Mouse (Mus musculus): Measurements from ENCODE around the gene Gkn2. TPM values are rescaled to one million over a fixed set of nuclear protein-coding genes. Genes with fewer than 3 reads are reported as not detected.

The Gkn2 gene
- polyA plus RNA-seq, 1 experiment = not detected

DNA sequence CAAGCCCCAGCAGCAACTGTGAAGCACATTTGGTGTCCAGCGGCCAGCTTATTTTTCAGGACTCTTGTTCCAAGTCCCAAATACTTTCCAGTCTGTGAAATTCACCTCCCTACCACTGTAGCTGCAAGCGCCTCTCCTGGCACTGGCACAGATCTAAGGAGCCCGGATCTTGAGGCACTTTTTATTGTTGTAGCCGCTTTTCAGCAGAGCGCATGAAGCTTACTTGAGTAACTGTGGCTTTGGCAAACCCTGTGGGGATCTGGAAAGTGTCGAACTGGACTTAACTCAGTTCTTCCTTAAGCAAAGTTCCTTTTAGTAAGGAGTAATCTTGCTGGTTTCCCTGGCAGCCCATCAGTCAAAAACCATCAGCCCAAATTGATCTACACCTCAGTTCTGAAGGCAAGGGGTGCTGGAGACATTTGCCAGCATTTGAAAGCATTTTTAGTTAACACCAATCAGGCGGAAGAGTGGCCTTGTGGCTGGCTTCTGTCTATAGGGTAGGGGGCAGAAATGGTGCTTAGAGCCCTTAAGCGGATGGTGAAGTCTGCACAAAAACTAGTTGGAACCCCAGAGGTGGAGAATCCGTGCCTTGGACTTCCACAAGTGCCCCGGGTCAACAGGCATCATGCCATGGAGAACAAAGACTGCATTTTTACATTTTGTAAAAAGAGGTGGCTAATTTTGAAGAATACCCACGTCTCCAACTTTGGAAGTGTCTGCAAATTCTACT is 38.6 kb upstream of the Gkn2 start:
- Histone ChIP-seq H3K79me3 (ENCODE audit: low read depth) (peaks cover 2% of the 10 kb centered on the region), H3K79me2 (ENCODE audit: control insufficient read depth, insufficient read depth) (peaks cover 15% of the 10 kb centered on the region), H3ac (ENCODE audit: control insufficient read depth, insufficient read length, low read depth) (peak overlapping the region; percentile 78), H3K36me3 (ENCODE audit: control insufficient read depth, insufficient read depth) (no peaks in the 10 kb centered on the region), H3K4me3 (ENCODE audit: insufficient read depth, poor library complexity, severe bottlenecking) (peak overlapping the region; percentile 51), H3K27me3 (ENCODE audit: control insufficient read depth, insufficient read depth, insufficient read length) (no peaks in the 10 kb centered on the region)
- TF ChIP-seq USF1 (IDR thresholded peaks at IDR 0.05; ENCODE audit: low read depth) (no peak), MYOD1 (IDR thresholded peaks at IDR 0.05; ENCODE audit: control insufficient read depth, insufficient read length, low read depth) (no peak), MAX (IDR thresholded peaks at IDR 0.05) (no peak)

DNA sequence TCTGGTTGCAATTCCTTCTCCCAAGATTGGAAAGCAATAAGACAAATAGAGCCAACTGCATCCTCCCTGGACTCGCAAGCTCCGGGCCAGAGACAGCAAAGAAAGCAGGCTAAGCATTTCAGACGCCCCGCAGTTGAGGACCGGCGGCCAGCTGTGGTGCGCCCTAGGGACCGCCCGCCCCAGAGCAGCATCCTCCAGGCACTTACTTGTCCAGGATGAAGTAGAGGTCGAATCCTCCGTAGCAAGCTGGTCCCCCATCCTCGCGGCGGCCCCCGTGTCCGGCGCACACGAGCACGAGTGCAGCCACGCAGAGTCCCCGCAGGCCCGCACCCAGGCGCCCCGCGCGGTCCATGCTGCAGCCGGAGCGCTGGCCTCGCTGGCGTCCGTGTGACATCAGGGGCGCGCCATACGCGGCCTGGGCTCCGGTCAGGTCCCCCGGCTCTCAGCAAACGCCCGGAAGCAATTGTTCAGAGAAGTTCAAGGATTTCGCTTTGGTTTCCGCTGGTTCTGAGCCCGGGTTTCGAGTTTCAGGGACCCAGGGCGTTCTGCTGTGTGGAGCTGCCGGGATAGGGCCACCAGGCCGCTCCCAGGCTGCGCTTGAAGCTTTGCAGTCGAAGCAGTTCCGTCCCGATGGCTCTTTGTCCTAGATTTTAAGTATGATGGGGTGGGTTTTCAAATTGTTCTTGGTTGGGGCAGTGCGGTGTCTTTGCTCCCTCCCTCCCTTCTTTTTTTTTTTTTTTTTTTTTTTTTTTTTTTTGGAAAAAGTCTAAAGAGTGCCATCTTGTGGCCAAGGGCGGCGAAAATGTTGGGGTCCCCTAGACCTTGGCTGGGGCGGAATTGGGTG is 37.8 kb upstream of the Gkn2 start, which contains the start of gene Antxr1:
Gene Antxr1 (minus strand): TSS at position 731 of the 844 bp plus-strand sequence.
- TF ChIP-seq CTCF (IDR thresholded peaks at IDR 0.05; ENCODE audit: control insufficient read depth, insufficient read depth, insufficient read length) (peak; percentile 7), USF1 (IDR thresholded peaks at IDR 0.05; ENCODE audit: low read depth) (no peak)
- peak within 1 kb of the TSS; percentile 78 for H3ac ChIP-seq (ENCODE audit: control insufficient read depth, insufficient read length, low read depth)
- H3K4me3 ChIP-seq (ENCODE audit: insufficient read depth, poor library complexity, severe bottlenecking) = peak within 1 kb of the TSS; percentile 51
- H3K27me3 ChIP-seq (ENCODE audit: control insufficient read depth, insufficient read depth, insufficient read length) = no peaks in the 10 kb centered on the region
- H3K79me3 ChIP-seq (ENCODE audit: low read depth) = peaks cover 2% of the 10 kb centered on the region
- peaks cover 11% of the 10 kb centered on the region for H3K79me2 ChIP-seq (ENCODE audit: control insufficient read depth, insufficient read depth)
- no peaks in the 10 kb centered on the region for H3K36me3 ChIP-seq (ENCODE audit: control insufficient read depth, insufficient read depth)

DNA sequence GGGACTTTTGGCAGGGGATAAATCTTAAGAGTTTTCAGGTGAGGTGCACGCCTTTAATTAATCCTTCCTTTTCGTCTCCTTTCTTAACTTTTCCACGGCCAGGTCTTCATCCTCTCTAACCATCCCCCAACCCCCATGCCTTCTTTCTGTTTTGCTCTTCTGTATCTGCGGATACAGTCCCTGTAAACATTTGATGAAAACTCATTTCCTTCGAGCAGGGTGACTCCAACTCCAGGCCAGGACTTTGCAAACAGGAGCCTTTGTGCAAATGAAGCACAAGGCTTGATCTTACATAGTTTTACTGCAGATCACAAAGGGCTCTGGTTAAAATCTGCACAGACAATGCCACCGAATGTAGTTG is 37.2 kb upstream of the Gkn2 start:
- H3K4me3 ChIP-seq (ENCODE audit: insufficient read depth, poor library complexity, severe bottlenecking) = peak overlapping the region; percentile 51
- H3K36me3 ChIP-seq (ENCODE audit: control insufficient read depth, insufficient read depth) = no peaks in the 10 kb centered on the region
- peaks cover 2% of the 10 kb centered on the region for H3K79me3 ChIP-seq (ENCODE audit: low read depth)
- no peak overlapping the region for H3ac ChIP-seq (ENCODE audit: control insufficient read depth, insufficient read length, low read depth)
- peaks cover 11% of the 10 kb centered on the region for H3K79me2 ChIP-seq (ENCODE audit: control insufficient read depth, insufficient read depth)
- no peak for TF ChIP-seq CEBPB (IDR thresholded peaks at IDR 0.05; ENCODE audit: low read depth)
- TF ChIP-seq MYOD1 (IDR thresholded peaks at IDR 0.05; ENCODE audit: control insufficient read depth, insufficient read length, low read depth) = no peak
- TF ChIP-seq MAX (IDR thresholded peaks at IDR 0.05) = no peak
- no peak for TF ChIP-seq FOSL1 (IDR thresholded peaks at IDR 0.05; ENCODE audit: insufficient read depth, low read length, poor library complexity, severe bottlenecking)
- TF ChIP-seq CTCF (IDR thresholded peaks at IDR 0.05; ENCODE audit: control insufficient read depth, insufficient read depth, insufficient read length) = no peak
- no peaks in the 10 kb centered on the region for H3K27me3 ChIP-seq (ENCODE audit: control insufficient read depth, insufficient read depth, insufficient read length)

DNA sequence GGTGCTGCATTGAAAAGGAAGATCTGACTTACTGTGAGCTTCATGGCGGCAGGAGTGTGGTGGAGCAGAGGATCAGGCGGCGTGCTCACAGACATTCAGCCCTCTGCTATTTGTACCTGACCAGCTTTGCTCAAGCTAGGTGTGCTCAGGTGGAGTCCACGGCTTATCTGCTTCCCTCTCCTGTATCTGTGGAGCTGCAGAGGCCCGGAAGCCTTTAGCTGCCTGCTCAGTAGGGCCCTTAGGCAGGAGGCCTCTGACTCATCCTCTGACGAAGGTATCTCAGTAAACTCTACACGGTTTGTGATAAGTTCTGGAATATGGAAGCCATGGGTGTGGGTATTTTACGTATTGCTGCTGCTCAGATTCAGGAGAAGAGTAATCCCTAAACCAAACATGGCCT is 22.3 kb upstream of the Gkn2 start, which contains the start of gene Gkn1:
Gene Gkn1 (minus strand): TSS at position 114 of the 400 bp plus-strand sequence.
- H3K79me3 ChIP-seq (ENCODE audit: low read depth) = no peaks in the 10 kb centered on the region
- TF ChIP-seq MYOG (IDR thresholded peaks at IDR 0.05; ENCODE audit: control insufficient read depth, extremely low read depth, insufficient read length) = no peak
- no peak for TF ChIP-seq USF1 (IDR thresholded peaks at IDR 0.05; ENCODE audit: low read depth)
- no peak for TF ChIP-seq MAX (IDR thresholded peaks at IDR 0.05)
- TF ChIP-seq CEBPB (IDR thresholded peaks at IDR 0.05; ENCODE audit: low read depth) = no peak
- TF ChIP-seq CTCF (IDR thresholded peaks at IDR 0.05; ENCODE audit: control insufficient read depth, insufficient read depth, insufficient read length) = no peak
- TF ChIP-seq MYOD1 (IDR thresholded peaks at IDR 0.05; ENCODE audit: control insufficient read depth, insufficient read length, low read depth) = no peak
- TF ChIP-seq FOSL1 (IDR thresholded peaks at IDR 0.05; ENCODE audit: insufficient read depth, low read length, poor library complexity, severe bottlenecking) = no peak
- H3K36me3 ChIP-seq (ENCODE audit: control insufficient read depth, insufficient read depth) = no peaks in the 10 kb centered on the region
- H3K4me3 ChIP-seq (ENCODE audit: insufficient read depth, poor library complexity, severe bottlenecking) = no peak within 1 kb of the TSS
- no peaks in the 10 kb centered on the region for H3K79me2 ChIP-seq (ENCODE audit: control insufficient read depth, insufficient read depth)
- no peak within 1 kb of the TSS for H3ac ChIP-seq (ENCODE audit: control insufficient read depth, insufficient read length, low read depth)
- H3K27me3 ChIP-seq (ENCODE audit: control insufficient read depth, insufficient read depth, insufficient read length) = peaks cover 11% of the 10 kb centered on the region

DNA sequence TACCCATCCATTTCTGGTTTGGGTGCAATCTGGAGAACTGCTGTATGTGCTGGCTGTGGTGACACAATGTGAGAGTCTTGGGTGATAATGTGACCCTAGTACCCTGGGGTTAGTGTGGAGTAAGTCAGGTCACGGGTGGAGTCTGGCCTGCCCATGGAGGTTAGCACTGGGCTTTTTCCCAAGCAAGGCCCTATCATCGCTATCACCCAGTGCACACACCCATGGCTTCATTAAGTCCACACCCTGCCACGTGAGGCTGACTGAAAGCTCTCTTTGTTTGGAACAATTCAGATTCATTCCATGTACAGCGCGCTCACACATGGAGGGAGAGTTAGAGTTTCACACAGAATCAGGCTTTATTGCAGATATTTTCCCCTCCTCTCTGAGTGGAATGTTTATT is 18.7 kb upstream of the Gkn2 start:
- no peak overlapping the region for H3K4me3 ChIP-seq (ENCODE audit: insufficient read depth, poor library complexity, severe bottlenecking)
- no peaks in the 10 kb centered on the region for H3K79me3 ChIP-seq (ENCODE audit: low read depth)
- H3K27me3 ChIP-seq (ENCODE audit: control insufficient read depth, insufficient read depth, insufficient read length) = no peaks in the 10 kb centered on the region
- H3K79me2 ChIP-seq (ENCODE audit: control insufficient read depth, insufficient read depth) = no peaks in the 10 kb centered on the region
- H3ac ChIP-seq (ENCODE audit: control insufficient read depth, insufficient read length, low read depth) = no peak overlapping the region
- TF ChIP-seq CEBPB (IDR thresholded peaks at IDR 0.05; ENCODE audit: low read depth) = no peak
- no peak for TF ChIP-seq USF1 (IDR thresholded peaks at IDR 0.05; ENCODE audit: low read depth)
- no peak for TF ChIP-seq MYOG (IDR thresholded peaks at IDR 0.05; ENCODE audit: control insufficient read depth, extremely low read depth, insufficient read length)
- no peak for TF ChIP-seq MYOD1 (IDR thresholded peaks at IDR 0.05; ENCODE audit: control insufficient read depth, insufficient read length, low read depth)
- no peak for TF ChIP-seq FOSL1 (IDR thresholded peaks at IDR 0.05; ENCODE audit: insufficient read depth, low read length, poor library complexity, severe bottlenecking)
- no peak for TF ChIP-seq MAX (IDR thresholded peaks at IDR 0.05)
- no peak for TF ChIP-seq CTCF (IDR thresholded peaks at IDR 0.05; ENCODE audit: control insufficient read depth, insufficient read depth, insufficient read length)
- H3K36me3 ChIP-seq (ENCODE audit: control insufficient read depth, insufficient read depth) = no peaks in the 10 kb centered on the region
